Mouse (Mus musculus) liver, embryonic 13.5 days (tissue): ENCODE data around the gene Sit1. TPM values are rescaled to one million over a fixed set of nuclear protein-coding genes. Genes with fewer than 3 reads are reported as not detected.

Experiments used
- ATAC-seq: fragments of 200-750 bp; cut with Nextera tagmentation; 2 replicates; pipeline ENCODE4 v1.8.0; 2017; ENCODE audit warnings: low read depth, mild to moderate bottlenecking, moderate number of reproducible peaks, moderate library complexity
- DNase-seq: peaks from one replicate; pipeline ENCODE4 v3.0.0; 2022
- H3K27ac ChIP-seq: fragments of 300-500 bp; sonication (generic); 2 replicates; pipeline ENCODE4 v1.5.1; 2015; ENCODE audit warnings: moderate library complexity, mild to moderate bottlenecking, inconsistent platforms
- H3K27me3 ChIP-seq: fragments of 300-500 bp; sonication (generic); 2 replicates; pipeline ENCODE4 v1.6.1; 2015; ENCODE audit warnings: mild to moderate bottlenecking, inconsistent platforms
- H3K36me3 ChIP-seq: fragments of 300-500 bp; sonication (generic); 2 replicates; pipeline ENCODE4 v1.6.1; 2015; ENCODE audit warnings: mild to moderate bottlenecking, inconsistent platforms
- H3K4me1 ChIP-seq: fragments of 300-500 bp; sonication (generic); replicated peaks from 2 replicates; pipeline ENCODE4 v1.6.1; 2015; ENCODE audit warnings: inconsistent platforms
- H3K4me2 ChIP-seq: fragments of 300-500 bp; sonication (generic); 2 replicates; pipeline ENCODE4 v1.6.1; 2015; ENCODE audit warnings: inconsistent platforms, mild to moderate bottlenecking, moderate library complexity
- H3K4me3 ChIP-seq: fragments of 300-500 bp; sonication (generic); replicated peaks from 2 replicates; pipeline ENCODE4 v1.5.1; 2015; ENCODE audit warnings: mild to moderate bottlenecking, inconsistent platforms
- H3K9ac ChIP-seq: fragments of 300-500 bp; sonication (generic); 2 replicates; pipeline ENCODE4 v1.6.1; 2015; ENCODE audit warnings: mild to moderate bottlenecking, inconsistent platforms
- H3K9me3 ChIP-seq: fragments of 300-500 bp; sonication (generic); replicated peaks from 2 replicates; pipeline ENCODE4 v1.6.1; 2016; ENCODE audit warnings: inconsistent platforms
- WGBS: fragments of 180-500 bp; shearing (Covaris S2); methylation state at CpG from one replicate; pipeline ENCODE4 v1.1.7; 2015; ENCODE audit not compliant: insufficient replicate concordance; 5-methylcytosine and 5-hydroxymethylcytosine counted together
- polyA plus RNA-seq: library from polyadenylated mRNA; unstranded; fragments of >200 nt; fragmentation: Nextera tagmentation; extraction: Ambion mirVana; gene quantifications from 2 replicates; pipeline ENCODE4 v1.2.1, GENCODE M21; 2015

Sit1 gene
- not detected in 2 replicates for polyA plus RNA-seq

- DNase-seq (no peak), ATAC-seq (no peak)
- WGBS, result 47% methylated on average over 12 of the region's 12 CpGs
- Histone ChIP-seq H3K4me3 (no peak within 1 kb of the TSS), H3K9me3 (no peaks in the 10 kb centered on the region), H3K36me3 (no peaks in the 10 kb centered on the region), H3K9ac (no peak within 1 kb of the TSS), H3K27ac (no peak within 1 kb of the TSS), H3K4me2 (no peak within 1 kb of the TSS), H3K4me1 (peaks cover 14% of the 10 kb centered on the region), H3K27me3 (0 out of 2 replicates have a peak, but pooled peaks cover 9% of the 10 kb centered on the region)
Measured at GRCm38 (mm10) chr4:43483535-43484091, at the start of gene Sit1. Gene Sit1, minus strand, starts transcription at chr4:43483734.

GRCm38 (mm10) chr4:43533270-43533669, 49.7 kb upstream of the Sit1 start:
- Histone ChIP-seq H3K4me1 (peaks cover 12% of the 10 kb centered on the region), H3K36me3 (peaks cover 79% of the 10 kb centered on the region), H3K27me3 (no peaks in the 10 kb centered on the region), H3K9ac (no peak overlapping the region), H3K9me3 (no peaks in the 10 kb centered on the region), H3K4me3 (no peak overlapping the region), H3K4me2 (no peak overlapping the region), H3K27ac (no peak overlapping the region)
- WGBS, result 88% methylated on average over 9 of the region's 9 CpGs
- DNase-seq, result no peak
- no peak for ATAC-seq

GRCm38 (mm10) chr4:43530581-43530980, 47.0 kb upstream of the Sit1 start:
- Histone ChIP-seq H3K4me3 (no peak overlapping the region), H3K4me1 (peaks cover 12% of the 10 kb centered on the region), H3K9ac (no peak overlapping the region), H3K36me3 (peaks cover 52% of the 10 kb centered on the region), H3K4me2 (no peak overlapping the region), H3K27ac (0 out of 2 replicates have a peak overlapping the region, but pooled peaks have one; percentile 13), H3K27me3 (peaks cover 22% of the 10 kb centered on the region), H3K9me3 (no peaks in the 10 kb centered on the region)
- no peak for ATAC-seq
- 20% methylated on average over 7 of the region's 7 CpGs for WGBS
- peak; percentile 71 for DNase-seq

- ATAC-seq, result peak; percentile 47
Measured at GRCm38 (mm10) chr4:43530081-43530501, 46.6 kb upstream of the Sit1 start.

GRCm38 (mm10) chr4:43528487-43528886, 45.0 kb upstream of the Sit1 start:
- Histone ChIP-seq H3K4me1 (peaks cover 22% of the 10 kb centered on the region), H3K9ac (no peak overlapping the region), H3K36me3 (peaks cover 31% of the 10 kb centered on the region), H3K27ac (no peak overlapping the region), H3K4me2 (no peak overlapping the region), H3K4me3 (no peak overlapping the region), H3K27me3 (peaks cover 43% of the 10 kb centered on the region), H3K9me3 (no peaks in the 10 kb centered on the region)
- no peak for ATAC-seq
- DNase-seq, result no peak
- 78% methylated on average over 9 of the region's 9 CpGs for WGBS

More at GRCm38 (mm10) chr4:43530081-43530501, 46.6 kb upstream of the Sit1 start:
- no peak for DNase-seq
- no peaks in the 10 kb centered on the region for H3K9me3 ChIP-seq
- 0 out of 2 replicates have a peak overlapping the region, but pooled peaks have one; percentile 13 for H3K27ac ChIP-seq
- peaks cover 12% of the 10 kb centered on the region for H3K4me1 ChIP-seq
- peaks cover 26% of the 10 kb centered on the region for H3K27me3 ChIP-seq
- H3K9ac ChIP-seq, result peak overlapping the region; percentile 26; the same call in 1 of the 2 replicates
- H3K4me3 ChIP-seq, result no peak overlapping the region
- no peak overlapping the region for H3K4me2 ChIP-seq
- 50% methylated on average over 8 of the region's 8 CpGs for WGBS
- peaks cover 47% of the 10 kb centered on the region for H3K36me3 ChIP-seq

- Histone ChIP-seq H3K36me3 (peaks cover 25% of the 10 kb centered on the region), H3K27me3 (peaks cover 49% of the 10 kb centered on the region), H3K9me3 (no peaks in the 10 kb centered on the region), H3K9ac (no peak overlapping the region), H3K4me3 (no peak overlapping the region), H3K27ac (no peak overlapping the region), H3K4me1 (peaks cover 28% of the 10 kb centered on the region), H3K4me2 (no peak overlapping the region)
- WGBS, result 60% methylated on average over 5 of the region's 5 CpGs
- ATAC-seq, result no peak
- no peak for DNase-seq
Measured at GRCm38 (mm10) chr4:43527880-43528279, 44.3 kb upstream of the Sit1 start.

GRCm38 (mm10) chr4:43519956-43520355, 36.4 kb upstream of the Sit1 start:
- H3K9me3 ChIP-seq, result no peaks in the 10 kb centered on the region
- peaks cover 42% of the 10 kb centered on the region for H3K4me1 ChIP-seq
- 20% methylated on average over 6 of the region's 6 CpGs for WGBS
- H3K4me2 ChIP-seq, result peak overlapping the region; percentile 31
- H3K27ac ChIP-seq, result no peak overlapping the region
- peaks cover 62% of the 10 kb centered on the region for H3K27me3 ChIP-seq
- no peak overlapping the region for H3K9ac ChIP-seq
- ATAC-seq (no peak), DNase-seq (peak; percentile 61)
- no peaks in the 10 kb centered on the region for H3K36me3 ChIP-seq
- H3K4me3 ChIP-seq, result no peak overlapping the region

GRCm38 (mm10) chr4:43519551-43519950, 36.0 kb upstream of the Sit1 start:
- H3K9ac ChIP-seq, result no peak overlapping the region
- 49% methylated on average over 10 of the region's 10 CpGs for whole genome bisulfite sequencing
- no peaks in the 10 kb centered on the region for H3K9me3 ChIP-seq
- ATAC-seq (no peak), DNase-seq (no peak)
- H3K4me3 ChIP-seq, result no peak overlapping the region
- peaks cover 42% of the 10 kb centered on the region for H3K4me1 ChIP-seq
- peaks cover 58% of the 10 kb centered on the region for H3K27me3 ChIP-seq
- H3K27ac ChIP-seq, result no peak overlapping the region
- H3K36me3 ChIP-seq, result no peaks in the 10 kb centered on the region
- H3K4me2 ChIP-seq, result peak overlapping the region; percentile 31

GRCm38 (mm10) chr4:43515764-43516708, 32.5 kb upstream of the Sit1 start:
- ATAC-seq (no peak), DNase-seq (no peak)
- H3K36me3 ChIP-seq, result no peaks in the 10 kb centered on the region
- peaks cover 25% of the 10 kb centered on the region for H3K4me1 ChIP-seq
- H3K4me2 ChIP-seq, result no peak overlapping the region
- H3K9ac ChIP-seq, result no peak overlapping the region
- no peak overlapping the region for H3K27ac ChIP-seq
- no peaks in the 10 kb centered on the region for H3K9me3 ChIP-seq
- no peak overlapping the region for H3K4me3 ChIP-seq
- peaks cover 26% of the 10 kb centered on the region for H3K27me3 ChIP-seq
- WGBS, result 52% methylated on average over 11 of the region's 11 CpGs

GRCm38 (mm10) chr4:43513791-43514190, 30.3 kb upstream of the Sit1 start:
- Histone ChIP-seq H3K4me2 (no peak overlapping the region), H3K9ac (no peak overlapping the region), H3K4me3 (no peak overlapping the region), H3K36me3 (no peaks in the 10 kb centered on the region), H3K27ac (no peak overlapping the region), H3K9me3 (no peaks in the 10 kb centered on the region), H3K27me3 (0 out of 2 replicates have a peak, but pooled peaks cover 6% of the 10 kb centered on the region), H3K4me1 (peaks cover 18% of the 10 kb centered on the region)
- 70% methylated on average over 4 of the region's 4 CpGs for WGBS
- DNase-seq (no peak), ATAC-seq (no peak)

- Histone ChIP-seq H3K27me3 (0 out of 2 replicates have a peak, but pooled peaks cover 4% of the 10 kb centered on the region), H3K36me3 (no peaks in the 10 kb centered on the region), H3K4me1 (peaks cover 22% of the 10 kb centered on the region), H3K27ac (no peak overlapping the region), H3K4me3 (no peak overlapping the region), H3K9me3 (no peaks in the 10 kb centered on the region), H3K4me2 (no peak overlapping the region), H3K9ac (no peak overlapping the region)
- no peak for DNase-seq
- 68% methylated on average over 4 of the region's 4 CpGs for WGBS
- ATAC-seq, result no peak
Measured at GRCm38 (mm10) chr4:43513300-43513699, 29.8 kb upstream of the Sit1 start.
